In the genomic region with DNA sequence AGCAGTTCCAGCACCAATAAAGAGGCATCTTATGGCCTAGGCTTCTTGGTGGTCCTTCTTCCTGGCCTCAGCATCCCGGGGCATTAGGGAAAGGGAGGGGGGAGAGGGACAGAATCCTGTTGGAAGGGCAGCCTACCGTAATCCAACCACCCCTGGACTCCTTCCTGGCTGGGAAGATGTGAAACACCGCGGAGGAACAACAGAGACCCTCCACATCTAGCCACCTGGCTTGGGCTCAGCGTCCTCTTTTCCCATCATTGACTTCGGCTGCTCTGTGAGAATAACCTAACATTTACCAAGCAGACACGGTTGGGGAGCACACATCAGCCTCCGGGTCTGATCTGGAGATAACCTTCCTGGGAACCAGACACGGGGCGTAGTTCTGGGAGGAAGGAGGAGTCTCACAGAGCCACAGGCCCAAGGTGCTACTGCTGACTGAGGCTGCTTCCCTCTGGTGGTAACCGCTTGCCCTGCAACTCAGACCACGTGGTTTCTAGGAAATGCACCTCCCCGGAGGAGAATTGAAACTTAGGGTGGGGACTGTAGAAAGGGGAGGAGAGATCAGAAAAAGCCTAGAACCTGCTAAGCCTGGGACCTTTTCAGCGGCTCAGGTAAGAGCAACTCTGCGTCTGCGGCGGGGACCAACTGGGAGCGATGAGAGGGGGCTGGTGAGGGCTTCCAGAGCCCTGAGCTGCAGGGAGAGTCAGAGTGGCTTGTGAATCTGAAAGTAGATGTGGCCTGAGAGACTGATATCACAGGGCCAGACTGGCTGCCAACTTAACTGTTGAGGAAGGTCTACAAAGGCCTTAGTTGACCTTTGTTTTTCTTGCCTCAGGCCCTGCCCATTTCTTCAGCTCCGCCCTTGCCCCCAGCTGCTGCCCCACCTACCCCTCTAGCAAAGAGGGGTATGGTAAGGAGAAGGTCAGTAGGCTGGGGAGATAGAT, we compare ENCODE assay signal across 8 mouse cellular contexts. TPM values are rescaled to one million over a fixed set of nuclear protein-coding genes. Genes with fewer than 3 reads are reported as not detected.
DNase-seq lines count a peak whose midpoint lies in the region; ATAC-seq and TF ChIP-seq lines count a peak whose summit lies in the region.

No protein-coding gene starts in this region.

- H3K9me3 ChIP-seq in hindbrain, embryonic 10.5 days = no peaks in the 10 kb centered on the region
- H3K9me3 ChIP-seq in lung, postnatal 0 days (ENCODE audit: low read length) = no peaks in the 10 kb centered on the region

- H3K27me3 ChIP-seq in hindbrain, embryonic 10.5 days (ENCODE audit: insufficient read depth, poor library complexity, severe bottlenecking) = no peaks in the 10 kb centered on the region
- no peaks in the 10 kb centered on the region for H3K27me3 ChIP-seq in lung, postnatal 0 days (replicated peaks; ENCODE audit: insufficient read depth, low read length)

- peaks cover 94% of the 10 kb centered on the region for H3K36me3 ChIP-seq in hindbrain, embryonic 10.5 days
- H3K36me3 ChIP-seq in lung, postnatal 0 days (ENCODE audit: insufficient read depth, low read length) = peaks cover 48% of the 10 kb centered on the region

- H3K9ac ChIP-seq in lung, postnatal 0 days (replicated peaks; ENCODE audit: low read depth) = peak overlapping the region; percentile 74

- H3K4me3 ChIP-seq in hindbrain, embryonic 10.5 days = peak overlapping the region; percentile 43
- H3K4me3 ChIP-seq in lung, postnatal 0 days (ENCODE audit: low read depth, low read length) = peak overlapping the region; percentile 58

- WGBS in hindbrain, embryonic 10.5 days = 21% methylated on average over 19 of the region's 19 CpGs
- 7% methylated on average over 18 of the region's 19 CpGs for WGBS in lung, postnatal 0 days

- H3K4me2 ChIP-seq in lung, postnatal 0 days (replicated peaks; ENCODE audit: low read depth, low read length) = peak overlapping the region; percentile 67

- peak; percentile 98 for TF ChIP-seq CTCF in lung, postnatal 0 days (IDR thresholded peaks at IDR 0.05)

- TF ChIP-seq EP300 in lung, postnatal 0 days (IDR thresholded peaks at IDR 0.05) = peak; percentile 66; the same call in 1 of the 2 replicates

- H3K4me1 ChIP-seq in hindbrain, embryonic 10.5 days (replicated peaks) = peaks cover 16% of the 10 kb centered on the region
- H3K4me1 ChIP-seq in lung, postnatal 0 days (ENCODE audit: insufficient read depth, low read depth, low read length) = peaks cover 5% of the 10 kb centered on the region

- peak; percentile 90 for DNase-seq in MN1 (ENCODE audit: low spot score)
- peak; percentile 85 for DNase-seq in cerebellum, adult 9-10 months
- DNase-seq in hindbrain, embryonic 10.5 days (ENCODE audit: low spot score) = peak; percentile 84
- DNase-seq in layer of hippocampus, adult 9-11 months = peak; percentile 91
- peak; percentile 98 for DNase-seq in lung, postnatal 0 days (ENCODE audit: low spot score)
- peak; percentile 84 for DNase-seq in ovary, postnatal 14 days (ENCODE audit: low spot score)
- peak; percentile 95 for DNase-seq in thymus, postnatal 14 days

- peak overlapping the region; percentile 77 for H3K27ac ChIP-seq in hindbrain, embryonic 10.5 days
- peak overlapping the region; percentile 93 for H3K27ac ChIP-seq in lung, postnatal 0 days (ENCODE audit: low read length)

- peak; percentile 96 for ATAC-seq in frontal cortex, adult (ENCODE audit: low TSS enrichment)
- peak; percentile 96 for ATAC-seq in lung, postnatal 0 days

RNA-seq across cellular contexts. Expression of a gene that starts 0.5 kb away (rescaled TPM):
- polyA plus RNA-seq in hindbrain, embryonic 10.5 days (2016; fragmentation: Nextera tagmentation; extraction: Ambion mirVana) = 7.2 and 7.8 TPM in 2 replicates
- polyA plus RNA-seq in lung, postnatal 0 days (2015; fragmentation: Nextera tagmentation; extraction: Ambion mirVana) = 26.2 and 29.5 TPM in 2 replicates

RNA-seq across cellular contexts. Expression of a gene that starts 12.4 kb away (rescaled TPM):
- 21.2 and 23.2 TPM in 2 replicates for polyA plus RNA-seq in hindbrain, embryonic 10.5 days (2016; fragmentation: Nextera tagmentation; extraction: Ambion mirVana)
- polyA plus RNA-seq in lung, postnatal 0 days (2015; fragmentation: Nextera tagmentation; extraction: Ambion mirVana) = 17.4 and 24.1 TPM in 2 replicates

RNA-seq across cellular contexts. Expression of a gene that starts 13.0 kb away (rescaled TPM):
- 171 and 203 TPM in 2 replicates for polyA plus RNA-seq in hindbrain, embryonic 10.5 days (2016; fragmentation: Nextera tagmentation; extraction: Ambion mirVana)
- polyA plus RNA-seq in lung, postnatal 0 days (2015; fragmentation: Nextera tagmentation; extraction: Ambion mirVana) = 308 and 312 TPM in 2 replicates

RNA-seq across cellular contexts. Expression of a gene that starts 13.9 kb away (rescaled TPM):
- 10.4 and 12.3 TPM in 2 replicates for polyA plus RNA-seq in hindbrain, embryonic 10.5 days (2016; fragmentation: Nextera tagmentation; extraction: Ambion mirVana)
- polyA plus RNA-seq in lung, postnatal 0 days (2015; fragmentation: Nextera tagmentation; extraction: Ambion mirVana) = 4.4 and 4.7 TPM in 2 replicates

RNA-seq across cellular contexts. Expression of a gene that starts 18.8 kb away (rescaled TPM):
- 6.8 and 10.0 TPM in 2 replicates for polyA plus RNA-seq in hindbrain, embryonic 10.5 days (2016; fragmentation: Nextera tagmentation; extraction: Ambion mirVana)
- polyA plus RNA-seq in lung, postnatal 0 days (2015; fragmentation: Nextera tagmentation; extraction: Ambion mirVana) = 18.3 and 18.9 TPM in 2 replicates

Comparison
In these comparisons a context has a peak if more than half of its experiments do, and no peak if none do; other contexts are left out.
1. Peak in every context shown above with its lines: DNase-seq, ATAC-seq, H3K4me3 ChIP-seq and H3K27ac ChIP-seq.